Mouse (Mus musculus): ENCODE measurements around the gene Snd1. TPM values are rescaled to one million over a fixed set of nuclear protein-coding genes. Genes with fewer than 3 reads are reported as not detected.

Gene Snd1
- polyA plus RNA-seq, 1 experiment from 2014 or later, result 82.0 TPM

- H3K4me2 ChIP-seq, result no peak overlapping the region
- H3K4me3 ChIP-seq, result no peak overlapping the region
- ATAC-seq (replicated peaks), result no peak; the same call in 1 of the 2 replicates
- 70% methylated on average over 8 of the region's 8 CpGs for WGBS
- no peaks in the 10 kb centered on the region for H3K27me3 ChIP-seq (replicated peaks)
- peaks cover 24% of the 10 kb centered on the region for H3K4me1 ChIP-seq
- H3K36me3 ChIP-seq (replicated peaks), result no peaks in the 10 kb centered on the region
- no peak overlapping the region for H3K9ac ChIP-seq
- H3K9me3 ChIP-seq, result no peaks in the 10 kb centered on the region
- no peak overlapping the region for H3K27ac ChIP-seq
Observed at GRCm38 (mm10) chr6:28706108-28706975, 231.4 kb downstream of the Snd1 start.

- Histone ChIP-seq H3K27ac (no peak overlapping the region), H3K9me3 (no peaks in the 10 kb centered on the region)
- WGBS, result 79% methylated on average over 12 of the region's 12 CpGs
Observed at GRCm38 (mm10) chr6:28706976-28707592, 232.1 kb downstream of the Snd1 start.

GRCm38 (mm10) chr6:28710035-28710434 is 235.1 kb downstream of the Snd1 start:
- Histone ChIP-seq H3K36me3 (replicated peaks) (no peaks in the 10 kb centered on the region), H3K4me1 (peaks cover 22% of the 10 kb centered on the region), H3K27ac (no peak overlapping the region), H3K9ac (no peak overlapping the region), H3K4me2 (no peak overlapping the region), H3K27me3 (replicated peaks) (no peaks in the 10 kb centered on the region), H3K4me3 (no peak overlapping the region), H3K9me3 (no peaks in the 10 kb centered on the region)
- ATAC-seq (replicated peaks), result no peak
- WGBS, result 24% methylated on average over 2 of the region's 2 CpGs

More at GRCm38 (mm10) chr6:28706976-28707592, 232.1 kb downstream of the Snd1 start:
- no peak overlapping the region for H3K9ac ChIP-seq
- H3K36me3 ChIP-seq (replicated peaks), result no peaks in the 10 kb centered on the region
- no peak overlapping the region for H3K4me2 ChIP-seq
- peaks cover 24% of the 10 kb centered on the region for H3K4me1 ChIP-seq
- no peak for ATAC-seq (replicated peaks)
- H3K4me3 ChIP-seq, result no peak overlapping the region
- no peaks in the 10 kb centered on the region for H3K27me3 ChIP-seq (replicated peaks)

GRCm38 (mm10) chr6:28717203-28717844 is 242.4 kb downstream of the Snd1 start:
- Histone ChIP-seq H3K27me3 (replicated peaks) (no peaks in the 10 kb centered on the region), H3K36me3 (replicated peaks) (no peaks in the 10 kb centered on the region), H3K4me1 (peaks cover 10% of the 10 kb centered on the region), H3K9ac (no peak overlapping the region), H3K27ac (peak overlapping the region; percentile 1; the same call in 1 of the 2 replicates), H3K4me2 (no peak overlapping the region), H3K4me3 (no peak overlapping the region), H3K9me3 (no peaks in the 10 kb centered on the region)
- WGBS, result 38% methylated on average over 7 of the region's 7 CpGs
- ATAC-seq (replicated peaks), result peak; percentile 64

GRCm38 (mm10) chr6:28717845-28718237 is 242.9 kb downstream of the Snd1 start:
- ATAC-seq (replicated peaks), result no peak
- Histone ChIP-seq H3K36me3 (replicated peaks) (no peaks in the 10 kb centered on the region), H3K27ac (peak overlapping the region; percentile 1; the same call in 1 of the 2 replicates), H3K4me1 (peaks cover 10% of the 10 kb centered on the region), H3K27me3 (replicated peaks) (no peaks in the 10 kb centered on the region), H3K4me2 (no peak overlapping the region), H3K9me3 (no peaks in the 10 kb centered on the region), H3K4me3 (no peak overlapping the region), H3K9ac (no peak overlapping the region)
- 53% methylated on average over 4 of the region's 4 CpGs for WGBS

GRCm38 (mm10) chr6:28720391-28721171 is 245.6 kb downstream of the Snd1 start:
- no peaks in the 10 kb centered on the region for H3K27me3 ChIP-seq (replicated peaks)
- no peak overlapping the region for H3K27ac ChIP-seq
- peaks cover 2% of the 10 kb centered on the region; the same call in 1 of the 2 replicates for H3K4me1 ChIP-seq
- H3K9me3 ChIP-seq, result no peaks in the 10 kb centered on the region
- no peak overlapping the region for H3K4me3 ChIP-seq
- 91% methylated on average over 9 of the region's 9 CpGs for WGBS
- no peak overlapping the region for H3K4me2 ChIP-seq
- no peak overlapping the region for H3K9ac ChIP-seq
- no peaks in the 10 kb centered on the region for H3K36me3 ChIP-seq (replicated peaks)
- no peak for ATAC-seq (replicated peaks)

- no peak for ATAC-seq (replicated peaks)
- H3K27ac ChIP-seq, result no peak overlapping the region
- H3K4me1 ChIP-seq, result 0 out of 2 replicates have a peak, but pooled peaks cover 2% of the 10 kb centered on the region
- no peaks in the 10 kb centered on the region for H3K36me3 ChIP-seq (replicated peaks)
- H3K9me3 ChIP-seq, result no peaks in the 10 kb centered on the region
- 61% methylated on average over 2 of the region's 2 CpGs for WGBS
- no peaks in the 10 kb centered on the region for H3K27me3 ChIP-seq (replicated peaks)
- no peak overlapping the region for H3K4me2 ChIP-seq
- no peak overlapping the region for H3K4me3 ChIP-seq
- H3K9ac ChIP-seq, result no peak overlapping the region
Observed at GRCm38 (mm10) chr6:28723059-28723458, 248.1 kb downstream of the Snd1 start.

GRCm38 (mm10) chr6:28724776-28725175 is 249.8 kb downstream of the Snd1 start:
- no peak overlapping the region for H3K4me2 ChIP-seq
- H3K4me1 ChIP-seq, result peaks cover 13% of the 10 kb centered on the region; the same call in 1 of the 2 replicates
- no peaks in the 10 kb centered on the region for H3K36me3 ChIP-seq (replicated peaks)
- 60% methylated on average over 5 of the region's 5 CpGs for WGBS
- H3K9me3 ChIP-seq, result no peaks in the 10 kb centered on the region
- no peaks in the 10 kb centered on the region for H3K27me3 ChIP-seq (replicated peaks)
- H3K27ac ChIP-seq, result no peak overlapping the region
- no peak for ATAC-seq (replicated peaks)
- no peak overlapping the region for H3K9ac ChIP-seq
- H3K4me3 ChIP-seq, result no peak overlapping the region

GRCm38 (mm10) chr6:28729236-28729635 is 254.3 kb downstream of the Snd1 start:
- Histone ChIP-seq H3K9ac (no peak overlapping the region), H3K4me2 (no peak overlapping the region), H3K27ac (0 out of 2 replicates have a peak overlapping the region, but pooled peaks have one; percentile 27), H3K27me3 (replicated peaks) (no peaks in the 10 kb centered on the region), H3K36me3 (replicated peaks) (no peaks in the 10 kb centered on the region), H3K9me3 (no peaks in the 10 kb centered on the region), H3K4me3 (no peak overlapping the region), H3K4me1 (peaks cover 13% of the 10 kb centered on the region; the same call in 1 of the 2 replicates)
- no peak; the same call in 1 of the 2 replicates for ATAC-seq (replicated peaks)
- 25% methylated on average over 3 of the region's 3 CpGs for WGBS

- Histone ChIP-seq H3K4me2 (no peak overlapping the region), H3K9me3 (no peaks in the 10 kb centered on the region), H3K4me3 (no peak overlapping the region), H3K36me3 (replicated peaks) (no peaks in the 10 kb centered on the region), H3K4me1 (peaks cover 13% of the 10 kb centered on the region; the same call in 1 of the 2 replicates), H3K9ac (no peak overlapping the region), H3K27me3 (replicated peaks) (no peaks in the 10 kb centered on the region), H3K27ac (0 out of 2 replicates have a peak overlapping the region, but pooled peaks have one; percentile 27)
- WGBS, result 14% methylated on average over 2 of the region's 2 CpGs
- no peak for ATAC-seq (replicated peaks)
Observed at GRCm38 (mm10) chr6:28729649-28730048, 254.7 kb downstream of the Snd1 start.

- Histone ChIP-seq H3K9me3 (no peaks in the 10 kb centered on the region), H3K4me2 (no peak overlapping the region), H3K4me3 (no peak overlapping the region), H3K36me3 (replicated peaks) (no peaks in the 10 kb centered on the region), H3K27ac (no peak overlapping the region), H3K4me1 (peaks cover 13% of the 10 kb centered on the region; the same call in 1 of the 2 replicates), H3K9ac (no peak overlapping the region), H3K27me3 (replicated peaks) (no peaks in the 10 kb centered on the region)
- ATAC-seq (replicated peaks), result no peak
- 95% methylated on average over 6 of the region's 6 CpGs for WGBS
Observed at GRCm38 (mm10) chr6:28731246-28731645, 256.3 kb downstream of the Snd1 start.
